Mouse (Mus musculus) gastrocnemius, adult 18-20 months (tissue): ENCODE data around the gene Cd28. TPM values are rescaled to one million over a fixed set of nuclear protein-coding genes. Genes with fewer than 3 reads are reported as not detected.
"Not testable (repeated sequence)": the region's sequence is repeated elsewhere in the genome, so short reads cannot be mapped to it uniquely, and the experiment has no call there.

ENCODE experiments used
- DNase-seq: peaks from one replicate; pipeline ENCODE4 v3.0.0; 2021; ENCODE audit warnings: low spot score
- total RNA-seq, 2 experiments: library from RNA; stranded (reverse); gene quantifications; 2 replicates each; pipeline ENCODE4 v1.2.3; 2021

The Cd28 gene
- total RNA-seq, 2 experiments from 2014 or later: 2.2 to 2.9 TPM

- DNase-seq: no peak
Observed at GRCm38 (mm10) chr1:60795677-60796205, 79.1 kb downstream of the Cd28 start.

GRCm38 (mm10) chr1:60799795-60800345 lies 83.3 kb downstream of the Cd28 start:
- no peak for DNase-seq

- no peak for DNase-seq
Observed at GRCm38 (mm10) chr1:60801210-60801671, 84.6 kb downstream of the Cd28 start.

DNA sequence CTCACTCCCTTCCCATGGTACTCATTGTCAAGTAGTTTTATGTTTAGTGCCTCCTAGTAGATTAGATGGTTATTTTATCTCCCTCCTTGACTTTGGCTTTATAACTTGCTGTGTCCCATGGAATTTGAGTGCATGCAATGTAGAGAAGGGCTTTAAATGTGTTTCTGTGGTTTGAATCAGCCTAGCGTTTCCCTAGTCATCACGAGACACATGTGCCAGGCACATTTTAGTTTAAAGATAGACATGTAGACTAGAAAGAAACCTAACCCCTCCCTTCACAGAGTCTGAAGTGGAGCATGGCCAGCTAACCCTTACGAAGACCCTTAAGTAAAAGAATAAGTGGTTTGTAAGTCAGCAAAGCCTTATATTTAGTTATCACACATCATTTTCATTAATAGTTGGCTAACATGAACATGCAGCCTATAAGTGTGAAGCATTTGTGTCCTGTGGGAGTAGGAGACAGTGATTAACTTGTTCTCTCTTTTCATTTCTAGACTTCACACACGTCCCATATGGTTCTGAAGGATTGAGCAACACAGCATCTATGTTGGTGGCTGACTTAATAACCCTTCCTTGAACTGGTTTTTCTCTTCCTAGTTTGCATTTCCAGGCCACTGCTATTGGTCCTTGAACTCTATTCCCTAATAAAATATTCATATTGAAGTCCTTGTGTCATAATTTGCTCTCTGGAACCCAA lies 86.7 kb downstream of the Cd28 start:
- no peak for DNase-seq

DNA sequence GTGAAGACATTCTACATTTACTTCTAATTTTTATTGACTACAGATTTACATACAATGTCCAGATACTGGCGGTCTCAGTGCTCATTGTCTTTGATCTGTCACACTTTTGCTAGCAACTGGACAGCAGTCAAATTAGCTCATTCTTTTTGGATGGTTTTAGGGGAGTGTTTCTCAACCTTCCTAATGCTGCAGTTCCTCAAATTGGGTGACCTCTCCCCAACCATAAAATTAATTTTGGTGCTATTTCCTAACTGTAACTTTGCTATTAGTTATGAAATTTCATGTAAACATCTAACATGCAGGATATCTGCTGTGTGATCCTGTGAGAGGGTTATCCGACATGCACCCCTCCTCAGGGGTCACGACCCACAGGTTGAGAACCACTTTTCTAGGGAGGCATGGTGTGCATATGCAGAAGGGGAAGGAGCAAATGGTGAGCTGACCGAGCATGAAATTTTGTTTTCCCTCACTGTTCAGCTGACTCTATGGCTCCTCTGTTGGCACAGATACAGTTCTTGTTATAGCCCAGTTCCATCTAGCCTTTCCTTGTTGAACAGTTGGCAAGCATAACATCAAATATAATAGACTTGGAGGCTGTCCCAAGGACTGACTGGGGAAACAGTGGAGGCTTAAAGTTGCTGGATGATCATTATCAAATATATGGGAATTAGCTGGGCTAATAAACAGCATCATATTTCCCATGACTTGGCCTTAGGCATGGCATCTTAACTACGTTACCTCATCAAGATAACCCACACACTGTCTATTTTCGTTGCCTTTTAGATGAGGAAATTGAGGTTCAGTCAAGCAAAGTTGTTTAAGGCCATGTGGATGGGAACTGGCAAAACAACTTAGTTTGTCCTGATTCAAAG lies 87.5 kb downstream of the Cd28 start:
- DNase-seq: no peak

DNA sequence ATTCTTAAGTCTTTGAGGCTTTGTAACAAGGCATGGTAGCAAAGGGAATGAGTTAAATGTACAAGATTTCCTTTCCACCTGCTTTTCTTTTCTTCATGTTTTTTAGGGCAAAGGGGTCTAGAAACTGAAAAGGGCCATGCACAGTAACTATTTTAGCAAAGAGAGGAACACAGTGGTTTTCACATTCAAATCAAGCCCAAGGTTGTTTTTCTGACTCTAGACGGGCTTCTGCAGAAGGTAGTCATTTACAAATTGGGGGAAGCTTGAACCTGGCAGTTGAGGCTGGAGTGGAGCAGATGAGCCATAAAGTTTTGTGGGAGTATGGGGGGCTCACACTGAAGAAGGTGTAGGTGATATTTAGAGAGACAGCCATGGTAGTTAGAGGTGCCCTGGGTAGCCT lies 88.6 kb downstream of the Cd28 start:
- no peak for DNase-seq

GRCm38 (mm10) chr1:60807748-60808147 lies 91.1 kb downstream of the Cd28 start:
- DNase-seq: no peak

DNA sequence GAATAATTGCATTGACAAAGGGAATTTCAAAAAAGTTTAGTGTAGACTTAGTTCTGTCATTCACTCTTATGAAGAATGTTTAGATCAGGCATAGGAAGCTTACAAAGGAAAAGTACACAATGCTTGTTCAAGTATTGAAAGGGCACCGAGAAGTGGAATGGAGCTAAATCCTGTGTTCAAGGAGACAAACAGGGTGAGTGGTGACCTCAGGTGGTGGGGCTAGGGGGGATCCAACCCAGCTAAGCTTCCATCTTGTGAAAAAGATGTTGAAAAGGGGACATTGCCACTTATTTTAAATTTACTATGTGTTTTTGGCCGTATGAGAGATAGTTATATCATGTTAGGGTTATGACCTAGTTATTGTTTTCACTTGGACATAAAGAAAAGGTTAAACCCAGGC lies 91.9 kb downstream of the Cd28 start:
- no peak for DNase-seq

DNA sequence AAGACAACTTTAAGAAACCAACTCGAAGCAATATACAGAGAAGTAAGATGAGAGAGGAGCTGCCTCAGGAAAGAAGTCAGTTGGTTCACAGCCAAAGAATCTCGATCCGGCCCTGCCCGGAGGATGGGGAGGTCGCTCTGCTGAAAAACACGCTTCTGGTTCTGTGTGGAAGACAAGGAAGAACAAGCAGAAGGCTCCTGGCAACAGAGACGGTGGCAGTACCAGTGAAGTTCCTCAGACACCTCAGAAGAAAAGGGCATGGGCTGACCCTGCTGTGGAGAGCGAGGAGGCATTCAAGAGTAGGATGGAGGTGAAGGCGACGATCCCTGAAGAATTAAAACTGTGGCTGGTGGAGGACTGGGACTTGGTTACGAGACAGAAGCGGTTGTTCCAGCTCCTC lies 92.6 kb downstream of the Cd28 start:
- DNase-seq: peak; percentile 31

DNA sequence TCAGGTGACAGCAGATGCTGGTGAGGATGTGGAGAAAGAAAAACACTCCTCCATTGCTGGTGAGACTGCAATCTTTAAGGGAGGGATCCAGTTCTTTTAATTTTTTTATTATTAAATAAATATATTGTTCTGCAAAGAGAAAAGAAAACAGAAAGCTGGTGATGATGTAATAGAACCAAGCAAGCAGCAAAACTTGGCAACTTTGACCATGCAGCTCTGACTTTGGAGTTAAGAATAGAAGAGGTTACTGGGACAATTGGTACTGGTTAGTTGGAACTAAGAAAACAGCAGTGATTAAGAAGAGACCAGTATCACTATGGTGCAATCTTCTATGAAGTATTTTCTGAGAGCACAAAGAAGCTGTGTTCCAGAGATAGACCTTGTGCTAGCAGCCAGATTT lies 94.2 kb downstream of the Cd28 start:
- no peak for DNase-seq

DNA sequence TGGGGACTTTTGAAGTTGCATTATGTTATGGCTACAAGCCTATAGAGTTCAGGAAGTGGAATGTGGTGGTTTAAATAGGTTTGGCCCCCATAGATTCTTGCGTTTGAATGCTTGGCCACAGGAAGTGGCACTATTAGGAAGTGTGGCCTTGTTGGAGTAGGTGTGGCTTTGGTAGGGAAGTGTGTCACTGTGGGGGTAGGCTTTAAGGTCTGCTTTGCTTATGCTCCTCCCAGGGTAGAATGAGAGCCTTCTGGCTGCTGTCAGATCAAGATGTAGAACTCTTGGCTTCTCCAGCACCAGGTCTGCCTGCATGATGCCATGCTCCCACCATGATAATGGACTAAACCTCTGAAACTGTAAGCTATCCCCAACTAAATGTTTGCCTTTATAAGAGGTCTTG lies 95.4 kb downstream of the Cd28 start:
- no peak for DNase-seq

- no peak for DNase-seq
Observed at GRCm38 (mm10) chr1:60813411-60813810, 96.8 kb downstream of the Cd28 start.

- DNase-seq: peak; percentile 67
Observed at GRCm38 (mm10) chr1:60815912-60816311, 99.3 kb downstream of the Cd28 start.

DNA sequence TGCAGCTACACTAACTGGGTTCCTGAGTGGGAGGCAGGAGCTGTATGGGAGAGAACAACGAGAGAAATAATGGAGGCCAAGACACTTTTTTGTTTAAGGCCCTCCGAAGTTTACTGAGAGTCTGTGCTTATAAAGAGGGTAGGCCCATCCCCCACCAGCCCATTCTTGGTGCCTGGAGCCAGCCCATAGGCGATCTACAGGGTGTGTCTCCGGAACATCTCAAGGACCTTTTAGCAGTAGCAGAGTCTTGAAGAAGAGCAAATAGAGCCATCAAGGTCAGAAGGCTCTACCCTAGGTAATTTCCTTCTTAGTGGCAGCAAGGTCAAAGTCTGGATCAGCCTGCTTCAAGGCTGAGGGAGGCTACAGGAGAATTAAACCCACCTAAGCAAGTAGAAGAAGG lies 101.9 kb downstream of the Cd28 start:
- not testable (repeated sequence) for DNase-seq

- DNase-seq: no peak
Observed at GRCm38 (mm10) chr1:60819993-60820392, 103.4 kb downstream of the Cd28 start.

DNA sequence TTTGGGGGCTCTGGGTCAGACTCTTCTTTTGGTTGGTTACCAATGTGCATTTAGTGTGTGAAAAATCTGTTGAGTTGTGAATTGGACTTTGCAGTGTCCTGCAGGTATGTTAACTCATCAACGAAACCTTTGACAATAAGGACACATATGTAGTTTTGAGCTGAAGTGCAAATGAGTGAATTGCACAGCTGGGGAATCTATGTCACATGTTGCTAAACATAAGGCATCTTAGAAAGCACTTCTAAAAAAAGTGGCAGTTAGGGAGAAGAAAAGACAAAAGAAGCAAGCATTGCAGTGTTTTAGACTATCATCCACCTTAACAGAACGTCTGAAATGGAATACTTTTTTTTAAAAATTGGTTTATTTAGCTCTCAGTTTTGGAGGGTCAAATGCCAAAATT lies 104.4 kb downstream of the Cd28 start:
- no peak for DNase-seq

DNA sequence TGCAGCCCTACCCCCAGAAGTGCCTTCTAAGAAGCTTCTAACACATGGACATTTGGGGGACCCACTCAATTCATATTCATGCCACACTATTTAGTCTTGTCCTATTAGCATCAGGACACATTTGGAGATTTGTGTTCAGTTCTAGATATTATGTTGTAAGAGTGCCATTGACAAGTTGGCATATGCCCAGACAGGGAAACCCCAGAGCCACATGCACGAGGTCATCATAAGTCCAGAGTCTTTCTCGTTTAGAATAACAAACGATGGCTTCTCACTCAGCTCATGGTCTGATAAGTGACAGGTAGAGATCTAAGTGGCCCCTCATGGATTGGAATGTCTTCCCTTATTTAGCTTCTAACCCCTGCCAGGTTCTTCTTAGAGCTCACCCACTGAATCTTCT lies 105.0 kb downstream of the Cd28 start:
- no peak for DNase-seq

Other genes starting within 250 kb of the Cd28 start
- 10 to 100 TPM; 15.2 to 26.0 TPM for gene Raph1, start 149.7 kb upstream of the Cd28 start, total RNA-seq
- gene Ctla4, start 170.2 kb downstream of the Cd28 start, total RNA-seq: under 1 TPM in 1 of 2 experiments, not detected in 1; 0.25 TPM